Mouse (Mus musculus): ENCODE results near the gene Slc13a4.

- no peak for TF ChIP-seq POLR2A (IDR thresholded peaks at IDR 0.05; ENCODE audit: low read depth, low read length)
- TF ChIP-seq CTCF (IDR thresholded peaks at IDR 0.05; ENCODE audit: extremely low read depth, insufficient read length, insufficient replicate concordance, low read depth, low read length): no peak
These were observed 28.6 kb downstream of the Slc13a4 start for GRCm38 (mm10) chr6:35279306-35279705.

All from small intestine, adult 2 months (tissue).